Mouse (Mus musculus) skeletal muscle tissue, adult 2 months (tissue): Measurements from ENCODE around the gene Akap8l.
A peak's percentile ranks its signal among the peaks of the same experiment; 100 is the strongest.

Experiments
- DNase-seq: peaks from one replicate; pipeline ENCODE4 v3.0.0-alpha.2; 2012; ENCODE audit warnings: low read depth, low spot score

Gene Akap8l

GRCm38 (mm10) chr17:32350382-32350983 is at the start of gene Akap8l:
Akap8l (minus strand) TSS chr17:32350607.
- peak; percentile 98 for DNase-seq

- DNase-seq, result no peak
Measured at GRCm38 (mm10) chr17:32396266-32396665, 45.9 kb upstream of the Akap8l start.

GRCm38 (mm10) chr17:32393944-32394343 is 43.5 kb upstream of the Akap8l start:
- no peak for DNase-seq

- DNase-seq, result peak; percentile 92
Measured at GRCm38 (mm10) chr17:32389101-32389659, 38.8 kb upstream of the Akap8l start, which contains the start of gene Wiz. Wiz (minus strand) TSS chr17:32389439.

GRCm38 (mm10) chr17:32388370-32389100 is 38.1 kb upstream of the Akap8l start:
- DNase-seq, result peak; percentile 21

- no peak for DNase-seq
Measured at GRCm38 (mm10) chr17:32387986-32388369, 37.6 kb upstream of the Akap8l start.

- DNase-seq, result no peak
Measured at GRCm38 (mm10) chr17:32386659-32387432, 36.4 kb upstream of the Akap8l start.

GRCm38 (mm10) chr17:32383661-32384060 is 33.3 kb upstream of the Akap8l start:
- DNase-seq, result peak; percentile 21

- DNase-seq, result peak; percentile 23
Measured at GRCm38 (mm10) chr17:32382576-32382975, 32.2 kb upstream of the Akap8l start.

- DNase-seq, result no peak
Measured at GRCm38 (mm10) chr17:32378786-32379185, 28.4 kb upstream of the Akap8l start.

- DNase-seq, result no peak
Measured at GRCm38 (mm10) chr17:32377137-32377536, 26.7 kb upstream of the Akap8l start.

GRCm38 (mm10) chr17:32376475-32376874 is 26.1 kb upstream of the Akap8l start:
- DNase-seq, result no peak

- no peak for DNase-seq
Measured at GRCm38 (mm10) chr17:32368991-32369578, 18.7 kb upstream of the Akap8l start.

- DNase-seq, result no peak
Measured at GRCm38 (mm10) chr17:32367706-32368105, 17.3 kb upstream of the Akap8l start.

GRCm38 (mm10) chr17:32365296-32365695 is 14.9 kb upstream of the Akap8l start:
- no peak for DNase-seq

GRCm38 (mm10) chr17:32364850-32365249 is 14.4 kb upstream of the Akap8l start:
- DNase-seq, result no peak

- peak; percentile 82 for DNase-seq
Measured at GRCm38 (mm10) chr17:32364331-32364730, 13.9 kb upstream of the Akap8l start.

- no peak for DNase-seq
Measured at GRCm38 (mm10) chr17:32363821-32364301, 13.5 kb upstream of the Akap8l start.

- DNase-seq, result no peak
Measured at GRCm38 (mm10) chr17:32362686-32363085, 12.3 kb upstream of the Akap8l start.

GRCm38 (mm10) chr17:32359928-32360327 is 9.5 kb upstream of the Akap8l start:
- no peak for DNase-seq

GRCm38 (mm10) chr17:32358943-32359340 is 8.5 kb upstream of the Akap8l start:
- no peak for DNase-seq
